Mouse (Mus musculus): ENCODE measurements at regions not wholly inside any gene's neighbourhood (a gene's known extent, or its start where the extent isn't known, plus 50 kb on each side); places are given as distances from the start of the nearest gene placed in this dataset.

GRCm38 (mm10) chr14:79929451-79929850, 54.4 kb upstream of the Olfm4 start:
- DNase-seq (ENCODE audit: low spot score), result no peak

GRCm38 (mm10) chr14:79927161-79927560, 56.7 kb upstream of the Olfm4 start:
- DNase-seq (ENCODE audit: low spot score), result no peak

GRCm38 (mm10) chr14:79916960-79917848, 66.7 kb upstream of the Olfm4 start:
- peak; percentile 50 for DNase-seq (ENCODE audit: low spot score)

- no peak for DNase-seq (ENCODE audit: low spot score)
Observed at GRCm38 (mm10) chr14:79914966-79915365, 68.9 kb upstream of the Olfm4 start.

- DNase-seq (ENCODE audit: low spot score), result no peak
Observed at GRCm38 (mm10) chr14:79913315-79913714, 70.6 kb upstream of the Olfm4 start.

DNA sequence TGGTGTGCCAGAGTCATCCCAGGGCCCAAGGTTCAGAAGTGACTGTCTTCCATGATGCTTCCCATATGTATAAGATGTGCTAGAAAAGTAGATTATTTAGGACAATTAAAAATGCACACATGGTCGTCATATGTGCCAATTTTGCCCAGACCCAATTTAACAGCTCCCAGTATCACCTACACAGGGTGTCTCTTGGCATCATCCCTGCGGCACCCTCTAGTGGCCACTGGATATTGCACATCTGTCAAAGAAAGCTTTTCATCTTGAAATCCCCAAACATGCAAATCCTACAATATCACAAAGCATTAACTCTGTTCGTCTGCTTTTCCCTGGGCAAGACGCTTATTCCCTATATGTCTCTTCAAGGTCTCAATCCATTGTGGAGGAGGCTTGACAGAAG, 71.3 kb upstream of the Olfm4 start:
- DNase-seq (ENCODE audit: low spot score), result peak; percentile 71

- no peak for DNase-seq (ENCODE audit: low spot score)
Observed at GRCm38 (mm10) chr14:79907761-79908160, 76.1 kb upstream of the Olfm4 start.

- no peak for DNase-seq (ENCODE audit: low spot score)
Observed at GRCm38 (mm10) chr14:79905574-79905973, 78.3 kb upstream of the Olfm4 start.

- DNase-seq (ENCODE audit: low spot score), result no peak
Observed at GRCm38 (mm10) chr14:79902355-79902754, 81.5 kb upstream of the Olfm4 start.

GRCm38 (mm10) chr14:79898240-79898639, 85.6 kb upstream of the Olfm4 start:
- no peak for DNase-seq (ENCODE audit: low spot score)

DNA sequence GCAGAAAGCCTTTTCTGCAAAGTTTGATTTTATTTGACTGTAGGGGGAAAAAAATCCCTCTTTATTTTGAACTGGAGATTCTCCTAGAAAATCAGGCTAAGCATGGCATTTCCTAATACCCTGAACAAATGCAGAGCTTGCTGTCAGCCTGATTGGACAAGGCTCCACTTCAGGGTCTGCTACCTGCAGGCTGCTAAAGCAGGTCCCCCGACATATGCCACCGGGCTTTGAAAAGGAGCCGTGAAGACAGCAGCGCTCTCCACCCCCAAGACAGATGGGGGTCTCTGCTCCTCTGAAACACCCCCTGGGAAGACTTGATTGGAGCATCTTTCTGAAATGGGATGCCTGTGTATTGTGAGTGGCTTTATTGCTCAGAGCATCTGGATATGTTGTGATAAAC, 90.6 kb upstream of the Olfm4 start:
- no peak for DNase-seq (ENCODE audit: low spot score)

DNA sequence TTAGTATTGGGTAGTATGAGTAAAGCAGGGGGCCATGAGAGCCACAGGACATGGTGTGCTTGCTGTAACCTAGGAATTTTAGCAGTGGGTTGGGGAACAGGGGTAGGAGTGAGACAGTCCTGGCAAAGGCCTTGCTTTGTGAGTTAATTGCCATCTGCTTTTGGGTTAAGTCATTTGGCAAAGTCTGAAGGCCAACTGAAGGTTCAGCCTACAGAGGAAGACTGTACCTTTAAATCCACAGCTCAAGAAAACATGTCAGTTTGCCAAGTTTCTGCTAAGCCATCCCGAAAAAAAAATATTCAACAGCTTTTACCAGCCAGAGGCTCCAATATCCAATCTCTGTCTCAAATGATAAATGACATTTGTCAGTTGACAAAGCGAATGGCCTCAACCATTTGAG, 93.2 kb upstream of the Olfm4 start:
- no peak for DNase-seq (ENCODE audit: low spot score)

DNA sequence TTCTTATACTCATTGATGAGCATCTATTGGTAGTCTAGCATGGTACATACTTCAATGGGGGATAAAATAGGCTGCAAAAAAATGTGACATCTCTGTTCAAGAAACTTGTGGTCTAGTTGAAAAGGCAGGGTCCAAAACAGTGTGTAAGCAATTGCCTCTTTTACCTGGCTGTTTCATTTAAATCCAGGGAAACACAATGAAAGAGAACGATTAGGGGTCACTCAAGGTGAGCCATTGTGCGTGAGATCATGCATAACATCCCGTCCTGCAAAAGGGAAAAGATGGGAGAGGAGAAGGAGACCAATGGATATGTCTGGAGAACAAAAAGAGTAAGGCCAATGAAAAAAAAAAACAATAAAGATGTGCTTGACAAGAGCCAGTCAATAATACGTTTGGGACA, 93.6 kb upstream of the Olfm4 start:
- DNase-seq (ENCODE audit: low spot score), result no peak

- DNase-seq (ENCODE audit: low spot score), result no peak
Observed at GRCm38 (mm10) chr14:79883487-79883886, 100.4 kb upstream of the Olfm4 start.

- no peak for DNase-seq (ENCODE audit: low spot score)
Observed at GRCm38 (mm10) chr14:79881726-79882125, 102.2 kb upstream of the Olfm4 start.

DNA sequence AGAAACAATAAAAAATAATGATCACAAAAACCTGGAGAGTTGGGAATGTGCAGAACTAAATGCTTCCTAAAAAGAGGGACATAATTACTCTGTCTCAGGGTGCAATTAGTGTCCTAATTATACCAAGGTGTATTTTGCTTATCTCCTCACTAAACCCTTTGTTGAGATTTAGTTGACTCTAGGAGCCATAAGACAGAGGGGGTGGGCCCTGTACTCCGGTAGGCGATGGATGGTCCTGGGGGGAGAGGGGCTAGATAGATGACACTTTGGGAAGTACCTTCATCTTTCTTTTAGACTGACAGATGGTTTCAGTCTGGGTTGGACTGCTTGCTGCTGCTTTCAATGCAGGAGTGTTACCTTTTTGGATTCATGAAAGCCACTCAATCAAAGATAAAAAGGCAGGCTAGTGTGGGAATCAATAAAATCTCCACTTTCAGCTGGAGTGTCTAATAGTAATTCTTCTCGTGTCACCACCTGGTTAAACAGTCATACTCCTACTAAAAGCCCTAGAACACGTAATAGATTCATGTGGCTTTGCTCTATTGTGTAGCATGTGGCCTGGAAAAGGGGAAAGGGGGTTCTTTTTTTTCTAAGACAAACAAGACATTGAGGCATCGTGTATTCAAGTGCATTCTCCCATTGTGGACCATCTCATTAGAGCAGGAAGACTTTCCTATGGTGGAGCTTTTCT, 103.7 kb upstream of the Olfm4 start:
- no peak for DNase-seq (ENCODE audit: low spot score)

DNA sequence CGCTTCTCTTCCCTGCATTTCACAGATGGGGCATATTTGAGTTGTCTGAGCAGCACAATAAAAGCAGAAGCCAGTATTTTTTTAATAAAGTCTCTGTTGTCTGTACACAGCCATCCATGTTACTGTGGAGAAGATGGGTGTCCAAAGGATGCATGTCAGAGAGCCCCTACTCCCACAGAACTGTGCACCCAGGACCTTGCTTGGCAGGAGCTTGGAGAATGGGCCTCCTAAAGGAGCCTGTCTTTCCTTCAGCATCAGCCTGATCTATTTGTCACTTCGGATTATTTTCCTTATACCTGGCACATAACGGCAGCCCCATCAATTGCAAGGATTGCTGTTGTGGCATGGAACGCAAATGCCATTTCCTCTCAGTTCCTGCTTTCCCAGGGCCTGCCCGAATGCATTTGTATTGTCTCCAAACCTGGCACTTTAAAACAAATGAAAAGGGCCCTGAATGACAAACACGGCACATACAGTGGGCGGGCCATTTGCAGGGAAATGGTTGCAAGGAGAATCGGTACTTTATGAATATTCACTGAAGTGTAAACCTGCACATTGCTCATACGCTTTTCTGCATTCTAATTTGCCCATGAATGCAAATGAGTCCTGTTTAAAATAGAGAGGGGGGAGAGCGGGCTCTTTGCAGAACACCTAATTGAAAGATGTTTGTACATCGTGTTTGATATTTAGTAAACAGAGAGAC, 104.4 kb upstream of the Olfm4 start:
- DNase-seq (ENCODE audit: low spot score), result no peak

DNA sequence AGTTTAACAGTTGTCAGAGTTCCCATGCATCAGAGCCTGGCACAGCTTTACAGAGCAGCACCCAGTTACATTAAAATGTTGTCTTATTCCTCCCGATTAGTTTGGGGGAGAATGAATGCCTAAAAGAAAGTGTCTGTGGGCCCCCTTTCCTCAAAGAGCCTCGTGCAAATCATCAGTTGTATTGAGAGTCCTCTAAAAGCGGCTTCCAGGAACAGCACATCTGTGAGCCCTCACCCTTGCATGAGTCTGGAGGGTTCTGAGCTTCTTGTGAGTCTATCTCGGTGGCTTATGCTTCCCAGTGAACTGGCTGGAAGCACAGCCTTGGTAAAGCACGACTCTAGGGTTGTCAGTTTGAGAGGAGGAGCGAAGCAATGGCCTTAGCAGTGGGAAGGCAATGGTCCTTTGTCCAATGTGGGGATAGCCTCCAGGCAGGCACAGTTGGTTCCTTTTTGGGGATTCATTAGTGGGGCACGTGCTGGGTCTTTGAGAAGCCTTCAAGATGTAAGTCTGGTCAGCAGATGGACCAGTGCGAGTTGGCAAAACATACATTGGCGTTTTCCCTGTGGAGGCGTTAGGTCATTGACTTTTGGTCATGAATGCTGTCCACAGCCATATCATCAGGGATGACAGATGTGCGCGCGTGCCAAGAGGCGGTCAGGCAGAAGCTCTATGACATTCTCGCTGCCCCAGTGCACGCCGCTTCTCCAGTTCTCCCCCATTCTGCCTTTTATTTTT, 105.4 kb upstream of the Olfm4 start:
- DNase-seq (ENCODE audit: low spot score), result no peak

DNA sequence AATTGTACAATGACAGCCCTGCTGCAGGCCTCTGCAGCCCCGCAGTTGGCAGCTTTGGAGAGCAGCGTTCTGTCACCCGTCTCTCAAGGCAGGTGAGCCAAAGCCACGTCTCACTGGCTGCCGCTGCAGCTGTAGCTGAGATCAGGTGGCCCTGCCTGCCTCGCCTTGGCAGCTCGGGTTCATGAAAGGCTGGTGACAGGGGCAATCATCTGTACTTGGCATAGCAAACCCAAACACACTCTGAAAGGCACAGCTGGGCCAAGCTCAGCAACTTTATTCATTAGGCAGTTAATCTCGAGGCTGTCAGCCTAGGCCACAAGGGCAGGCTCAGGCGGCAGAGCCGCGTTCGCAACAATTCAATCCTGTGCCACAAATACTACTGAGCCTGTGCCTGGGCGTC, 102.0 kb upstream of the Pcdh8 start:
- DNase-seq (ENCODE audit: low spot score), result no peak

- DNase-seq (ENCODE audit: low spot score), result no peak
Observed at GRCm38 (mm10) chr14:79872430-79872829, 101.3 kb upstream of the Pcdh8 start.

- no peak for DNase-seq (ENCODE audit: low spot score)
Observed at GRCm38 (mm10) chr14:79869325-79869724, 98.2 kb upstream of the Pcdh8 start.

- DNase-seq (ENCODE audit: low spot score), result no peak
Observed at GRCm38 (mm10) chr14:79856245-79856644, 85.1 kb upstream of the Pcdh8 start.
